Comparison of ENCODE assay signal across 10 mouse cellular contexts in genomic region chr2:174312661-174313060, GRCm38 (mm10). TPM values are rescaled to one million over a fixed set of nuclear protein-coding genes. Genes with fewer than 3 reads are reported as not detected.
DNase-seq lines count a peak whose midpoint lies in the region; ATAC-seq lines count a peak whose summit lies in the region.
"Had no signal": no experiment of that assay in that cellular context is flagged by ENCODE, and none has a peak within 500 bp of the region (broad histone marks: within the 10 kb centered on the region; RNA-seq: fewer than 3 reads in every experiment).

No protein-coding gene starts in this region.

- H3K4me1 ChIP-seq in forebrain, embryonic 11.5 days (replicated peaks; ENCODE audit: control insufficient read depth, insufficient read depth, low read length): peaks cover 2% of the 10 kb centered on the region; the same call in 1 of the 2 replicates
- H3K4me1 ChIP-seq in forebrain, embryonic 10.5 days: peaks cover 28% of the 10 kb centered on the region
- peaks cover 4% of the 10 kb centered on the region; the same call in 1 of the 2 replicates for H3K4me1 ChIP-seq in kidney, embryonic 14.5 days (ENCODE audit: control insufficient read depth, insufficient read depth, low read length)
- H3K4me1 ChIP-seq in embryonic facial prominence, embryonic 10.5 days: peaks cover 30% of the 10 kb centered on the region
- H3K4me1 ChIP-seq in midbrain, embryonic 13.5 days (replicated peaks): peaks cover 3% of the 10 kb centered on the region; the same call in 1 of the 2 replicates

- no peak for DNase-seq in forebrain, embryonic 11.5 days (ENCODE audit: low spot score)
- no peak for DNase-seq in forebrain, embryonic 10.5 days (ENCODE audit: extremely low spot score, low spot score)
- no peak for DNase-seq in kidney, postnatal 10 days
- DNase-seq in embryonic facial prominence, embryonic 10.5 days (ENCODE audit: low spot score): no peak
- no peak for DNase-seq in layer of hippocampus, adult 18-20 months (ENCODE audit: low spot score in 2 of 2)
- DNase-seq in T-cell, adult 2 months (ENCODE audit: low spot score): no peak

- no peak overlapping the region for H3K9ac ChIP-seq in forebrain, embryonic 11.5 days (ENCODE audit: low read length)
- no peak overlapping the region for H3K9ac ChIP-seq in kidney, embryonic 14.5 days (ENCODE audit: low read depth, low read length)
- H3K9ac ChIP-seq in midbrain, embryonic 13.5 days (replicated peaks): no peak overlapping the region
- H3K9ac ChIP-seq: heart, embryonic 15.5 days had no signal

- H3K36me3 ChIP-seq in forebrain, embryonic 11.5 days (ENCODE audit: control insufficient read depth, insufficient read depth, low read length): no peaks in the 10 kb centered on the region
- H3K36me3 ChIP-seq in forebrain, embryonic 10.5 days (replicated peaks): no peaks in the 10 kb centered on the region
- H3K36me3 ChIP-seq in kidney, embryonic 14.5 days (ENCODE audit: control insufficient read depth, insufficient read depth, low read length): no peaks in the 10 kb centered on the region
- H3K36me3 ChIP-seq in embryonic facial prominence, embryonic 10.5 days (replicated peaks): no peaks in the 10 kb centered on the region
- H3K36me3 ChIP-seq in midbrain, embryonic 13.5 days: no peaks in the 10 kb centered on the region
- H3K36me3 ChIP-seq: heart, embryonic 15.5 days had no signal

- H3K27me3 ChIP-seq in forebrain, embryonic 11.5 days (ENCODE audit: control insufficient read depth, insufficient read depth, low read length): no peaks in the 10 kb centered on the region
- H3K27me3 ChIP-seq in forebrain, embryonic 10.5 days (ENCODE audit: poor library complexity, severe bottlenecking): no peaks in the 10 kb centered on the region
- no peaks in the 10 kb centered on the region for H3K27me3 ChIP-seq in kidney, embryonic 14.5 days (ENCODE audit: control insufficient read depth, insufficient read depth, low read length)
- no peaks in the 10 kb centered on the region for H3K27me3 ChIP-seq in embryonic facial prominence, embryonic 10.5 days (replicated peaks; ENCODE audit: low read depth, poor library complexity, severe bottlenecking)
- H3K27me3 ChIP-seq in midbrain, embryonic 13.5 days: no peaks in the 10 kb centered on the region
- H3K27me3 ChIP-seq: CH12.LX had no signal

- no peak overlapping the region for H3K4me3 ChIP-seq in forebrain, embryonic 11.5 days (ENCODE audit: low read depth, low read length)
- no peak overlapping the region for H3K4me3 ChIP-seq in forebrain, embryonic 10.5 days
- no peak overlapping the region for H3K4me3 ChIP-seq in kidney, embryonic 14.5 days (ENCODE audit: low read length)
- H3K4me3 ChIP-seq in embryonic facial prominence, embryonic 10.5 days: no peak overlapping the region
- no peak overlapping the region for H3K4me3 ChIP-seq in midbrain, embryonic 13.5 days (replicated peaks)
- H3K4me3 ChIP-seq: heart, embryonic 15.5 days had no signal

- no peak overlapping the region for H3K27ac ChIP-seq in forebrain, embryonic 11.5 days (ENCODE audit: low read depth, low read length)
- no peak overlapping the region for H3K27ac ChIP-seq in forebrain, embryonic 10.5 days
- H3K27ac ChIP-seq in kidney, embryonic 14.5 days (ENCODE audit: low read depth, low read length): no peak overlapping the region
- H3K27ac ChIP-seq in embryonic facial prominence, embryonic 10.5 days (replicated peaks): peak overlapping the region; percentile 66; the same call in 1 of the 2 replicates
- no peak overlapping the region for H3K27ac ChIP-seq in midbrain, embryonic 13.5 days
- H3K27ac ChIP-seq: heart, embryonic 15.5 days had no signal

- H3K4me2 ChIP-seq in forebrain, embryonic 11.5 days (ENCODE audit: low read depth, low read length, severe bottlenecking): no peak overlapping the region
- H3K4me2 ChIP-seq in kidney, embryonic 14.5 days (replicated peaks; ENCODE audit: low read depth, low read length): no peak overlapping the region
- H3K4me2 ChIP-seq in midbrain, embryonic 13.5 days (replicated peaks): no peak overlapping the region
- H3K4me2 ChIP-seq: heart, embryonic 15.5 days had no signal

- peak; percentile 28 for ATAC-seq in forebrain, embryonic 11.5 days (replicated peaks; ENCODE audit: low FRiP score)
- peak; percentile 7; the same call in 1 of the 2 replicates for ATAC-seq in kidney, embryonic 14.5 days (ENCODE audit: low FRiP score, low TSS enrichment)
- peak; percentile 5; the same call in 1 of the 2 replicates for ATAC-seq in midbrain, embryonic 13.5 days

- WGBS in forebrain, embryonic 11.5 days: 69% methylated on average over 2 of the region's 2 CpGs
- WGBS in forebrain, embryonic 10.5 days: 78% methylated on average over 2 of the region's 2 CpGs
- 79% methylated on average over 2 of the region's 2 CpGs for WGBS in kidney, embryonic 14.5 days
- 89% methylated on average over 2 of the region's 2 CpGs for WGBS in embryonic facial prominence, embryonic 10.5 days
- WGBS in midbrain, embryonic 13.5 days: 77% methylated on average over 2 of the region's 2 CpGs

- no peaks in the 10 kb centered on the region for H3K9me3 ChIP-seq in forebrain, embryonic 11.5 days (ENCODE audit: control insufficient read depth, low read length)
- no peaks in the 10 kb centered on the region for H3K9me3 ChIP-seq in forebrain, embryonic 10.5 days
- H3K9me3 ChIP-seq in kidney, embryonic 14.5 days (ENCODE audit: control insufficient read depth, low read length): no peaks in the 10 kb centered on the region
- no peaks in the 10 kb centered on the region for H3K9me3 ChIP-seq in embryonic facial prominence, embryonic 10.5 days
- H3K9me3 ChIP-seq in midbrain, embryonic 13.5 days: no peaks in the 10 kb centered on the region
- H3K9me3 ChIP-seq: heart, embryonic 15.5 days had no signal

RNA-seq across cellular contexts. Expression of gene Gnas, which starts 28.5 kb away (rescaled TPM):
- 1,123 and 1,194 TPM in 2 replicates for polyA plus RNA-seq in forebrain, embryonic 11.5 days (2014; fragmentation: Nextera tagmentation; extraction: Ambion mirVana)
- polyA plus RNA-seq in forebrain, embryonic 10.5 days (2016; fragmentation: Nextera tagmentation; extraction: Ambion mirVana): 880 and 928 TPM in 2 replicates
- 1,459 and 1,592 TPM in 2 replicates for polyA plus RNA-seq in kidney, embryonic 14.5 days (2014; fragmentation: Nextera tagmentation; extraction: Ambion mirVana)
- 1,270 and 1,303 TPM in 2 replicates for polyA plus RNA-seq in embryonic facial prominence, embryonic 10.5 days (2016; fragmentation: Nextera tagmentation; extraction: Ambion mirVana)
- 1,084 and 1,205 TPM in 2 replicates for polyA plus RNA-seq in midbrain, embryonic 13.5 days (2015; fragmentation: Nextera tagmentation; extraction: Ambion mirVana)
- total RNA-seq in layer of hippocampus, adult 18-20 months (2021): 1,000 to 10,000 TPM; 1,915 to 1,929 TPM

RNA-seq across cellular contexts. Expression of gene Gm20721, which starts 33.9 kb away (rescaled TPM):
- polyA plus RNA-seq in forebrain, embryonic 11.5 days (2014; fragmentation: Nextera tagmentation; extraction: Ambion mirVana): 6.5 and 7.3 TPM in 2 replicates
- 5.9 and 8.1 TPM in 2 replicates for polyA plus RNA-seq in forebrain, embryonic 10.5 days (2016; fragmentation: Nextera tagmentation; extraction: Ambion mirVana)
- 10.1 and 15.0 TPM in 2 replicates for polyA plus RNA-seq in kidney, embryonic 14.5 days (2014; fragmentation: Nextera tagmentation; extraction: Ambion mirVana)
- 11.9 and 14.6 TPM in 2 replicates for polyA plus RNA-seq in embryonic facial prominence, embryonic 10.5 days (2016; fragmentation: Nextera tagmentation; extraction: Ambion mirVana)
- polyA plus RNA-seq in midbrain, embryonic 13.5 days (2015; fragmentation: Nextera tagmentation; extraction: Ambion mirVana): 8.8 and 10.5 TPM in 2 replicates
- 1 to 10 TPM; 3.1 to 3.2 TPM for total RNA-seq in layer of hippocampus, adult 18-20 months (2021)
